Mouse (Mus musculus): ENCODE results near the gene Tspan1. TPM values are rescaled to one million over a fixed set of nuclear protein-coding genes. Genes with fewer than 3 reads are reported as not detected.

Tspan1 gene
- polyA plus RNA-seq, 1 experiment from 2014 or later = 0.94 TPM

GRCm38 (mm10) chr4:116143891-116144717 is 23.3 kb downstream of the Tspan1 start:
- Histone ChIP-seq H3K4me1 (replicated peaks) (peaks cover 25% of the 10 kb centered on the region), H3K9ac (peak overlapping the region; percentile 81), H3K9me3 (replicated peaks) (no peaks in the 10 kb centered on the region), H3K4me3 (peak overlapping the region; percentile 83), H3K27me3 (no peaks in the 10 kb centered on the region), H3K4me2 (peak overlapping the region; percentile 94), H3K36me3 (no peaks in the 10 kb centered on the region), H3K27ac (no peak overlapping the region)
- under 1% methylated on average over 42 of the region's 47 CpGs for WGBS
- peak; percentile 79 for ATAC-seq (replicated peaks; ENCODE audit: insufficient number of reproducible peaks, insufficient read depth, low FRiP score, low read depth)

GRCm38 (mm10) chr4:116143317-116143811 is 24.0 kb downstream of the Tspan1 start:
- Histone ChIP-seq H3K36me3 (no peaks in the 10 kb centered on the region), H3K27me3 (no peaks in the 10 kb centered on the region), H3K27ac (no peak overlapping the region), H3K4me3 (peak overlapping the region; percentile 83), H3K4me1 (replicated peaks) (peaks cover 25% of the 10 kb centered on the region), H3K9ac (peak overlapping the region; percentile 81), H3K4me2 (peak overlapping the region; percentile 94), H3K9me3 (replicated peaks) (no peaks in the 10 kb centered on the region)
- ATAC-seq (replicated peaks; ENCODE audit: insufficient number of reproducible peaks, insufficient read depth, low FRiP score, low read depth) = no peak
- WGBS = 7% methylated on average over 7 of the region's 7 CpGs

GRCm38 (mm10) chr4:116142269-116142668 is 25.1 kb downstream of the Tspan1 start:
- Histone ChIP-seq H3K36me3 (no peaks in the 10 kb centered on the region), H3K4me3 (no peak overlapping the region), H3K27ac (no peak overlapping the region), H3K4me1 (replicated peaks) (peaks cover 25% of the 10 kb centered on the region), H3K4me2 (no peak overlapping the region), H3K27me3 (no peaks in the 10 kb centered on the region), H3K9me3 (replicated peaks) (no peaks in the 10 kb centered on the region), H3K9ac (no peak overlapping the region)
- no peak for ATAC-seq (replicated peaks; ENCODE audit: insufficient number of reproducible peaks, insufficient read depth, low FRiP score, low read depth)
- 83% methylated on average over 7 of the region's 7 CpGs for WGBS

GRCm38 (mm10) chr4:116141736-116142135 is 25.7 kb downstream of the Tspan1 start:
- no peak overlapping the region for H3K4me3 ChIP-seq

GRCm38 (mm10) chr4:116140801-116141574 is 26.4 kb downstream of the Tspan1 start:
- no peaks in the 10 kb centered on the region for H3K36me3 ChIP-seq
- H3K27ac ChIP-seq = no peak overlapping the region
- no peak for ATAC-seq (replicated peaks; ENCODE audit: insufficient number of reproducible peaks, insufficient read depth, low FRiP score, low read depth)
- no peak overlapping the region for H3K9ac ChIP-seq
- 72% methylated on average over 7 of the region's 7 CpGs for WGBS
- no peaks in the 10 kb centered on the region for H3K27me3 ChIP-seq
- H3K4me1 ChIP-seq (replicated peaks) = peaks cover 25% of the 10 kb centered on the region
- H3K9me3 ChIP-seq (replicated peaks) = no peaks in the 10 kb centered on the region
- no peak overlapping the region for H3K4me2 ChIP-seq
- H3K4me3 ChIP-seq = no peak overlapping the region

More at GRCm38 (mm10) chr4:116141736-116142135, 25.7 kb downstream of the Tspan1 start:
- no peak overlapping the region for H3K27ac ChIP-seq
- no peak for ATAC-seq (replicated peaks; ENCODE audit: insufficient number of reproducible peaks, insufficient read depth, low FRiP score, low read depth)
- no peaks in the 10 kb centered on the region for H3K27me3 ChIP-seq
- no peak overlapping the region for H3K9ac ChIP-seq
- no peaks in the 10 kb centered on the region for H3K36me3 ChIP-seq
- no peaks in the 10 kb centered on the region for H3K9me3 ChIP-seq (replicated peaks)
- WGBS = 90% methylated on average over 1 of the region's 1 CpGs
- H3K4me2 ChIP-seq = no peak overlapping the region
- H3K4me1 ChIP-seq (replicated peaks) = peaks cover 25% of the 10 kb centered on the region

GRCm38 (mm10) chr4:116137421-116137996 is 29.9 kb downstream of the Tspan1 start:
- H3K4me1 ChIP-seq (replicated peaks) = peaks cover 6% of the 10 kb centered on the region; the same call in 1 of the 2 replicates
- ATAC-seq (replicated peaks; ENCODE audit: insufficient number of reproducible peaks, insufficient read depth, low FRiP score, low read depth) = peak; percentile 27; the same call in 1 of the 2 replicates
- no peak overlapping the region for H3K27ac ChIP-seq
- H3K27me3 ChIP-seq = no peaks in the 10 kb centered on the region
- H3K4me3 ChIP-seq = no peak overlapping the region
- no peaks in the 10 kb centered on the region for H3K36me3 ChIP-seq
- 40% methylated on average over 13 of the region's 13 CpGs for WGBS
- H3K9me3 ChIP-seq (replicated peaks) = no peaks in the 10 kb centered on the region
- H3K4me2 ChIP-seq = no peak overlapping the region
- H3K9ac ChIP-seq = no peak overlapping the region

- no peak for ATAC-seq (replicated peaks; ENCODE audit: insufficient number of reproducible peaks, insufficient read depth, low FRiP score, low read depth)
These were observed 32.4 kb downstream of the Tspan1 start for GRCm38 (mm10) chr4:116134990-116135389.

GRCm38 (mm10) chr4:116133126-116133525 is 34.3 kb downstream of the Tspan1 start:
- H3K36me3 ChIP-seq = no peaks in the 10 kb centered on the region
- H3K4me2 ChIP-seq = no peak overlapping the region
- no peaks in the 10 kb centered on the region for H3K4me1 ChIP-seq (replicated peaks)
- no peaks in the 10 kb centered on the region for H3K27me3 ChIP-seq
- H3K4me3 ChIP-seq = no peak overlapping the region
- WGBS = 82% methylated on average over 4 of the region's 4 CpGs
- no peak for ATAC-seq (replicated peaks; ENCODE audit: insufficient number of reproducible peaks, insufficient read depth, low FRiP score, low read depth)
- H3K27ac ChIP-seq = no peak overlapping the region
- no peak overlapping the region for H3K9ac ChIP-seq
- no peaks in the 10 kb centered on the region for H3K9me3 ChIP-seq (replicated peaks)

More at GRCm38 (mm10) chr4:116134990-116135389, 32.4 kb downstream of the Tspan1 start:
- Histone ChIP-seq H3K36me3 (no peaks in the 10 kb centered on the region), H3K27me3 (no peaks in the 10 kb centered on the region), H3K9ac (no peak overlapping the region), H3K4me1 (replicated peaks) (no peaks in the 10 kb centered on the region), H3K4me3 (no peak overlapping the region), H3K4me2 (no peak overlapping the region), H3K27ac (no peak overlapping the region), H3K9me3 (replicated peaks) (no peaks in the 10 kb centered on the region)
- 32% methylated on average over 2 of the region's 2 CpGs for WGBS

- 72% methylated on average over 6 of the region's 6 CpGs for WGBS
- H3K36me3 ChIP-seq = no peaks in the 10 kb centered on the region
- no peak overlapping the region for H3K9ac ChIP-seq
- ATAC-seq (replicated peaks; ENCODE audit: insufficient number of reproducible peaks, insufficient read depth, low FRiP score, low read depth) = no peak
- no peak overlapping the region for H3K4me2 ChIP-seq
- H3K9me3 ChIP-seq (replicated peaks) = no peaks in the 10 kb centered on the region
- H3K27me3 ChIP-seq = no peaks in the 10 kb centered on the region
- H3K27ac ChIP-seq = no peak overlapping the region
- no peak overlapping the region for H3K4me3 ChIP-seq
- peaks cover 7% of the 10 kb centered on the region for H3K4me1 ChIP-seq (replicated peaks)
These were observed 39.4 kb downstream of the Tspan1 start for GRCm38 (mm10) chr4:116127956-116128355.

GRCm38 (mm10) chr4:116125803-116126386 is 41.5 kb downstream of the Tspan1 start:
- no peak overlapping the region for H3K4me3 ChIP-seq
- no peak overlapping the region for H3K27ac ChIP-seq
- H3K4me1 ChIP-seq (replicated peaks) = peaks cover 10% of the 10 kb centered on the region
- H3K9ac ChIP-seq = no peak overlapping the region
- no peak for ATAC-seq (replicated peaks; ENCODE audit: insufficient number of reproducible peaks, insufficient read depth, low FRiP score, low read depth)
- H3K27me3 ChIP-seq = no peaks in the 10 kb centered on the region
- no peaks in the 10 kb centered on the region for H3K9me3 ChIP-seq (replicated peaks)
- H3K36me3 ChIP-seq = no peaks in the 10 kb centered on the region
- H3K4me2 ChIP-seq = no peak overlapping the region
- WGBS = 84% methylated on average over 4 of the region's 4 CpGs
